Mouse (Mus musculus) kidney, embryonic 14.5 days (tissue): ENCODE results near the gene 1810030O07Rik. TPM values are rescaled to one million over a fixed set of nuclear protein-coding genes. Genes with fewer than 3 reads are reported as not detected.
"Not testable (repeated sequence)": the region's sequence is repeated elsewhere in the genome, so short reads cannot be mapped to it uniquely, and the experiment has no call there.

ENCODE experiments used
- ATAC-seq: fragments of 200-750 bp; cut with Nextera tagmentation; 2 replicates; pipeline ENCODE4 v1.8.0; 2017; ENCODE audit warnings: moderate number of reproducible peaks, mild to moderate bottlenecking, moderate TSS enrichment, moderate library complexity; ENCODE audit not compliant: low FRiP score, low TSS enrichment
- H3K27ac ChIP-seq: fragments of 300-500 bp; sonication (generic); 2 replicates; pipeline ENCODE4 v1.5.1; 2014; ENCODE audit warnings: low read depth, mild to moderate bottlenecking, low read length, moderate library complexity, mixed read lengths
- H3K27me3 ChIP-seq: fragments of 300-500 bp; sonication (generic); 2 replicates; pipeline ENCODE4 v1.6.1; 2014; ENCODE audit warnings: mild to moderate bottlenecking, low read length; ENCODE audit not compliant: control insufficient read depth, insufficient read depth
- H3K36me3 ChIP-seq: fragments of 300-500 bp; sonication (generic); 2 replicates; pipeline ENCODE4 v1.6.1; 2014; ENCODE audit warnings: low read length, mixed read lengths; ENCODE audit not compliant: control insufficient read depth, insufficient read depth
- H3K4me1 ChIP-seq: fragments of 300-500 bp; sonication (generic); 2 replicates; pipeline ENCODE4 v1.6.1; 2014; ENCODE audit warnings: low read length, mixed read lengths; ENCODE audit not compliant: control insufficient read depth, insufficient read depth
- H3K4me2 ChIP-seq: fragments of 300-500 bp; sonication (generic); replicated peaks from 2 replicates; pipeline ENCODE4 v1.6.1; 2014; ENCODE audit warnings: low read depth, mild to moderate bottlenecking, low read length
- H3K4me3 ChIP-seq: fragments of 300-500 bp; sonication (generic); 2 replicates; pipeline ENCODE4 v1.5.1; 2014; ENCODE audit warnings: mild to moderate bottlenecking, low read length
- H3K9ac ChIP-seq: fragments of 300-500 bp; sonication (generic); 2 replicates; pipeline ENCODE4 v1.6.1; 2014; ENCODE audit warnings: low read depth, mild to moderate bottlenecking, low read length, moderate library complexity
- H3K9me3 ChIP-seq: fragments of 300-500 bp; sonication (generic); 2 replicates; pipeline ENCODE4 v1.6.1; 2016; ENCODE audit warnings: low read length; ENCODE audit not compliant: control insufficient read depth
- WGBS: fragments of 180-500 bp; shearing (Covaris S2); extraction: QIAGEN DNeasy Blood & Tissue Kit; methylation state at CpG from one replicate; pipeline ENCODE4 v1.1.7; 2014; 5-methylcytosine and 5-hydroxymethylcytosine counted together
- polyA plus RNA-seq: library from polyadenylated mRNA; unstranded; fragments of >200 nt; fragmentation: Nextera tagmentation; extraction: Ambion mirVana; gene quantifications from 2 replicates; pipeline ENCODE4 v1.2.1, GENCODE M21; 2014

The 1810030O07Rik gene
- polyA plus RNA-seq, 1 experiment from 2014 or later: 44.2 TPM

- 61% methylated on average over 2 of the region's 2 CpGs for whole genome bisulfite sequencing
- no peak overlapping the region for H3K4me3 ChIP-seq
- no peak overlapping the region for H3K4me2 ChIP-seq
- no peaks in the 10 kb centered on the region for H3K36me3 ChIP-seq
- no peak overlapping the region for H3K27ac ChIP-seq
- H3K4me1 ChIP-seq: no peaks in the 10 kb centered on the region
- ATAC-seq: no peak
- H3K9me3 ChIP-seq: no peaks in the 10 kb centered on the region
- H3K9ac ChIP-seq: no peak overlapping the region
- H3K27me3 ChIP-seq: no peaks in the 10 kb centered on the region
Observed at GRCm38 (mm10) chrX:12644976-12645375, 28.5 kb downstream of the 1810030O07Rik start.

DNA sequence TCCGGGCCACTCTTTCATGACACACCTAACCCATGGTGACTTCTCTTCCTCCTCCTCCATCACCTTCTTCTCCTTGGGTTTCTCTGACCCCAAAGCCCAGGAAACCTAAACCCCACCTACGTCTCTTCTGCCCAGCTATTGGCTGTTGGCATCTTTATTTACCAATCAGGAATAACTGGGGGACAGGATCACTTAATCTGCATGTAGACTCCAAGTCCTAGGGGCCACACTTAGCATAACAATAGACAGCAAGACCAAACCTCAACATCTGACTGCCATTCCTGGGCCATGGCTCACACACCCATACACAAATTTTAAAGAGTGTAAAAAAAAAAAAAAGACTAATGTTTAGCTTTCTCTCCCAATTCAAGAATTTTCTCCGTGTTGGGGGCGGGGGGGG lies 48.3 kb downstream of the 1810030O07Rik start:
- no peak overlapping the region for H3K4me3 ChIP-seq
- H3K9me3 ChIP-seq: no peaks in the 10 kb centered on the region
- WGBS: 75% methylated on average over 4 of the region's 4 CpGs
- H3K4me1 ChIP-seq: no peaks in the 10 kb centered on the region
- no peak overlapping the region for H3K9ac ChIP-seq
- no peak overlapping the region for H3K4me2 ChIP-seq
- no peaks in the 10 kb centered on the region for H3K27me3 ChIP-seq
- no peak overlapping the region for H3K27ac ChIP-seq
- no peak for ATAC-seq
- H3K36me3 ChIP-seq: no peaks in the 10 kb centered on the region

- not testable (repeated sequence) for H3K4me1 ChIP-seq, H3K4me2 ChIP-seq, H3K27me3 ChIP-seq, ATAC-seq, H3K27ac ChIP-seq, H3K9me3 ChIP-seq, H3K4me3 ChIP-seq, H3K36me3 ChIP-seq, H3K9ac ChIP-seq
- WGBS: 87% methylated on average over 1 of the region's 1 CpGs
Observed at GRCm38 (mm10) chrX:12612360-12612759, 61.1 kb downstream of the 1810030O07Rik start.

DNA sequence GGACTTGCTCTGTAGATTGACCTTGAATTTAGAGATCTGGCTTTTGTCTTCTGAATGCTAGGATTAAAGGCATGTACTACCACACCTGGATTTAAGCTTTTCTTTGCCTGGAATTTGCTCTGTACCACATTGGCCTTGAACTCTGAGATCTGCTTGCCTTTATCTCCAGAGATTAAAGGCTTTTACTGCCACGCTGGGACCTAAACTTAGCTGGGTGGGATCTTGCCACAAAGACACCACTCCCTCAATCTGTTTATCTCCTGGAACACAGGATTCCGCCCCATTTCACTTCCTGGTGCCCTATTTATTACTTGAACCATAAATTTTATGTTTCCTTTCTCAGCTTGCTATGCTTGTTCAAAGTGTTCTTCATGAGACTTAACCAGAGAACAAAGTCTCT lies 62.3 kb downstream of the 1810030O07Rik start:
- no peak overlapping the region for H3K4me2 ChIP-seq
- H3K36me3 ChIP-seq: peaks cover 4% of the 10 kb centered on the region; the same call in 1 of the 2 replicates
- H3K4me1 ChIP-seq: no peaks in the 10 kb centered on the region
- H3K27ac ChIP-seq: no peak overlapping the region
- 47% methylated on average over 2 of the region's 2 CpGs for WGBS
- H3K9ac ChIP-seq: no peak overlapping the region
- H3K27me3 ChIP-seq: no peaks in the 10 kb centered on the region
- no peaks in the 10 kb centered on the region for H3K9me3 ChIP-seq
- H3K4me3 ChIP-seq: no peak overlapping the region
- no peak for ATAC-seq

DNA sequence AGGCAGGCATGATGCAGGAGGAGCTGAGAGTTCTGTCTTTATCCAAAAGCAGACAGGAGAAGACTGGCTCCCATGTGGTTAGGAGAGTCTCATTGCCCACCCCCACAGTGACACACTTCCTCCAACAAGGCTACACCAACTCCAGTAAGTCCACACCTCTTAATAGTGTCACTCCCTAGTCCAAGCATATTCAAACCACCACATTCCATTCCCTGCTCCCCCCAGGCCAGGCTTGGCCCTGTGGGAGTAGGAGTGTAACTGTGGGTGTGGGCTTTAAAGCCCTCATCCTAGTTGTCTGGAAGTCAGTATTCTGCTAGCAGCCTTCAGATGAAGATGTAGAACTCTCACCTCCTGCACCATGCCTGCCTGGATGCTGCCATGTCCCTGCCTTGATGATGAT lies 62.9 kb downstream of the 1810030O07Rik start:
- ATAC-seq, H3K9ac ChIP-seq, H3K27ac ChIP-seq, H3K9me3 ChIP-seq, H3K4me1 ChIP-seq, H3K4me3 ChIP-seq, H3K27me3 ChIP-seq, H3K4me2 ChIP-seq, H3K36me3 ChIP-seq: not testable (repeated sequence)

Other genes with a start within 250 kb of the 1810030O07Rik start
- gene Atp6ap2, start 85.9 kb downstream of the 1810030O07Rik start, polyA plus RNA-seq: 89.7 and 110 TPM in 2 replicates
- gene Med14, start 88.4 kb upstream of the 1810030O07Rik start, polyA plus RNA-seq: 14.1 and 22.1 TPM in 2 replicates